Mouse (Mus musculus) erythroblast, embryonic 14.5 days (primary cell): ENCODE data around the gene Ulk4.

Experiments used
- GATA1 ChIP-seq: IDR thresholded peaks from 2 replicates; pipeline ENCODE4 v1.6.1; 2012; ENCODE audit warnings: low read length, inconsistent platforms, mixed read lengths
- TAL1 ChIP-seq: IDR thresholded peaks from 3 replicates; pipeline ENCODE4 v1.6.1; 2012; ENCODE audit warnings: low read length, inconsistent platforms, mixed read lengths

GRCm38 (mm10) chr9:120913152-120913551, 363.8 kb downstream of the Ulk4 start:
- TF ChIP-seq GATA1, result no peak
- no peak for TF ChIP-seq TAL1
